Mouse (Mus musculus) gastrocnemius, adult 18-20 months (tissue): ENCODE data around the gene Wbp2nl. TPM values are rescaled to one million over a fixed set of nuclear protein-coding genes. Genes with fewer than 3 reads are reported as not detected.

Experiments used
- DNase-seq: peaks from one replicate; pipeline ENCODE4 v3.0.0; 2021; ENCODE audit warnings: low spot score
- long read RNA-seq, 2 experiments: library from polyadenylated mRNA; stranded (forward); transcript quantifications; one replicate each; pipeline ENCODE4 v2.0.0; 2021
- total RNA-seq, 2 experiments: library from RNA; stranded (reverse); gene quantifications; 2 replicates each; pipeline ENCODE4 v1.2.3; 2021

Wbp2nl gene
- total RNA-seq: not detected
- long read RNA-seq, experiment 1: 0 reads
- long read RNA-seq, experiment 2: 0 reads

DNA sequence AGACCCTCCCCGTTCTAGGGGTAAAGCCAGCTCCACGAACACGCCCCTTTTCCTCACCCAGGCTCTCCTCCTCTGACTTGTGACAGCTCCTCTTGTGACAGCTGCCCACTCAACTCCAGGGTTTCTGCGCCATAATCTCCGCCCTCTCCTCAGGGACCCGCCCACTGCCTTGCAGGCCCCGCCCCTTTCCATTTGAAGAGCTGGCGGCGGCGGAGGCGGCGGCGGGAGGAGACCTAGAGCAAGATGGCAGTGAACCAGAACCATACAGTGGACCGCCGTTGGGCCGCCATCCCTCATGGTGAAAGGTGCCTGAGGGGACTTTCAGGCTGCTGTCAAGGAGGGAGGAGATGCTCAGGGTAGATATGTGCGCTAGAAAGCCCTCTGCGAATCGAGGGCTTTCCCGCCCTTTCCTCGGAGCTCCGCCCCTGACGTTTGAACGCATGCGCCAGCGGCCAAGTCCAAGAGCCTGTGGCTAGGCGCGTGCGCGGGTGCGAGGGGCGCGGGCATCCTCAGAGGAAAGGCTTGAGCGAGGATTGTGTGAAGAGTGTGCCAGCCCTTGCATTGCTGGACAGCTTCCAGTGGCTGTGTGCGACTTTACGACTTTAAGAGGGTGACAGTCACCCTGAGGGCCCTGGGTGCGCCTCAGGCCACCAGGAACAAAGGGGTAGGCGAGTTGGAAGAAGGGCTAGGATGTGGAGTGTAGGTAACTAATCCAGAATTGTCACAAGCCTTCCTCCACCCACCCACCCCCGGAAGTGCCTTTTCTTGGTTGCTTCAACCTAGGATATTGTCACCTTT is at the start of gene Wbp2nl:
Gene Wbp2nl (plus strand): TSS at position 191 of the 798 bp plus-strand sequence.
- no peak for DNase-seq

- no peak for DNase-seq
Measured at GRCm38 (mm10) chr15:82251579-82251978, 47.2 kb upstream of the Wbp2nl start.

GRCm38 (mm10) chr15:82252097-82252496 is 46.7 kb upstream of the Wbp2nl start, which contains the start of gene 1500009C09Rik:
Gene 1500009C09Rik, plus strand, starts transcription at chr15:82252397.
- DNase-seq: no peak

- no peak for DNase-seq
Measured at GRCm38 (mm10) chr15:82255248-82255647, 43.5 kb upstream of the Wbp2nl start.

- DNase-seq: no peak
Measured at GRCm38 (mm10) chr15:82255944-82256383, 42.8 kb upstream of the Wbp2nl start.

DNA sequence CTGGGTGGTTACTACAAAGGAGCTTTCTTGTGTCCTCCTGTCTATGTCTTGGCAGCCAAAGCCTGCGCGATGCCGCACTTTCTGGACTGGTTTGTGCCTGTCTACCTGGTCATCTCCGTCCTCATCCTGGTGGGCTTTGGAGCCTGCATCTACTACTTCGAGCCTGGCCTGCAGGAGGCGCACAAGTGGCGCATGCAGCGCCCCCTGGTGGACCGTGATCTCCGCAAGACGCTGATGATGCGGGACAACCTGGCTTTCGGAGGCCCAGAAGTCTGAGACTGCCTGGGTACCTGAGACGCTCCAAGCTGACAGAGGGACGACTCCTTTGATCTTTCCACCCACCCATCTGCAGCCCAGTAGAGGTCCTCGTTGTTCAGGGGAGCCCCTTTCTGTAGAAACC is 39.2 kb upstream of the Wbp2nl start:
- peak; percentile 33 for DNase-seq

DNA sequence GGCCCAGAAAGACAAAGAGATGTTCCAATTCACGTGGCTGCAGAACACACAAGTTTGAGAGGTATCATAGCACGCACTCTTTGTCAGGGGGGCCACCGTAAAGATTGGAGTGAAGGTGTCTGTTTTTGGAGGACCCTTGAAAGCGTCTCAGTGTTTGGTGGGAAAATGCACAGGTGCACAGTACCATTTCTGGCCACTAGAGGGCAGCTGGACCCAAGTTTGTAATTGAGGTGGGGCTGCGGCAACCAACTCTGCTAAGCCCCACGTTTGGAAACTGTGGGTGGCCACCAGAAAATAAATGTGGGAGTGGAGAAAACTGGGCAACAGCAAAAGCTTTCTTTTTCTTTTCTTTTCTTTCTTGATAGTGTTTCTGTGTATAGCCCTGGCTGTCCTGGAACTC is 32.4 kb upstream of the Wbp2nl start:
- DNase-seq: peak; percentile 58

DNA sequence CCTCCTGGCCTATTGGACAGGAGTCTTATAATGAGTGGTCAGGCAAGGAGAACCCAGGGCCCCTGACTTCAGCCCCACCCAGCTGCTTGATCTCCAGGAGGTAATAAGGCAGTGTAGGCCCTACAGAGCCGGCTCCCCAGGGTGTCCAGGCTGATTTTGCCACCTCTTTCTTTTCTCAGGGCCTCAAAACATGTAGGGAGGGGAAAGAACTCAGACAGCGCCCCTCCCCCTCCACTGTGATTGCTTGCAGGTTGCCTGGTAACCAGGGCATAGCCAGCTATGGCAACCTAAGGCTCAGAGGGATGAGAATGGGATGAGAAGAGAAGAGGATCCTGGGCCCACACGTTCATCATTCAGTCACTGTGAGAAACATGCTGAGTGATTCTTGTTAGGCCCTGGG is 30.6 kb upstream of the Wbp2nl start:
- DNase-seq: no peak

- no peak for DNase-seq
Measured at GRCm38 (mm10) chr15:82268783-82269182, 30.0 kb upstream of the Wbp2nl start.

- DNase-seq: peak; percentile 37
Measured at GRCm38 (mm10) chr15:82271201-82271600, 27.6 kb upstream of the Wbp2nl start.

GRCm38 (mm10) chr15:82272295-82272694 is 26.5 kb upstream of the Wbp2nl start:
- DNase-seq: no peak

GRCm38 (mm10) chr15:82274593-82274926 is 24.2 kb upstream of the Wbp2nl start, which contains the start of gene Sept3:
Gene Sept3, plus strand, starts transcription at chr15:82274893.
- no peak for DNase-seq

GRCm38 (mm10) chr15:82274927-82275901 is 23.5 kb upstream of the Wbp2nl start:
- DNase-seq: no peak

GRCm38 (mm10) chr15:82277591-82277990 is 21.2 kb upstream of the Wbp2nl start:
- no peak for DNase-seq

DNA sequence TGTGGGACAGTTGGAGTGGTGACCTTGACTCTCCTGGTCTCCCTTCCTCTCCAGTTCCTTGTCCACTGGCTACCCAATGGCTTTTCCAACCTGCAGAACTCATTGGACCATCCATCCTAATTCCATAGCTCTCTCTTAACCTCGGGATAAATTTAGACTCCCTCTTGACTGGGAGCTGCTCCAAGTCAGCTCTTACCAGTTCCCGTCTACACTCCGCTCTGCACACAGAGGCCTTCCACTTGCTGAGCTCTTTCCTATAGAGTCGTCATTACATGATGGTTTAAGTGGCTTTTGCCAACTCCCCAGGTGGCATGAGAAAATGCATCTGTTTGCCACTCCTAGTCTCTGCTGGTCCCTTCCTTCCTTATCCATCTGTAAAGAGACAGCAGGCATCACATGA is 18.1 kb upstream of the Wbp2nl start:
- DNase-seq: no peak

GRCm38 (mm10) chr15:82286157-82286556 is 12.6 kb upstream of the Wbp2nl start:
- DNase-seq: no peak

DNA sequence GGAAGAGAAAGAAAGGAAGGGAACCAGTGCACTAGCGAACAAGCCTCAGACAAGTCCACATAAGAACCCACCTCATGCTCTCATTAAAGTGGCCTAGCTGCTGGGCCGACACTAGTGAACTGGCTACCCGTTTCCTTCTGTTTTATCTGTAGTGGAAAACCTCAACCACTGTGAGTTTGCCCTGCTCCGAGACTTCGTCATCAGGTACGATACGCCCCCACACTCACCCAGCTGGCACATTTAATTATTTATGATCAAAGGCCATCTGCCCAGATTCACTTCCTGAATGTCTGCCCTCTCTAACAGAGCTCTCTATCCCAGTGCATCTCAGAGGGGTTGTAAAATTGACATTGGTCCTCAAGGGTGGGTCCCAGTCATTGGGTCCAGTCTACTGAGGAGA is 8.5 kb upstream of the Wbp2nl start:
- DNase-seq: no peak

- no peak for DNase-seq
Measured at GRCm38 (mm10) chr15:82292851-82293250, 5.9 kb upstream of the Wbp2nl start.

DNA sequence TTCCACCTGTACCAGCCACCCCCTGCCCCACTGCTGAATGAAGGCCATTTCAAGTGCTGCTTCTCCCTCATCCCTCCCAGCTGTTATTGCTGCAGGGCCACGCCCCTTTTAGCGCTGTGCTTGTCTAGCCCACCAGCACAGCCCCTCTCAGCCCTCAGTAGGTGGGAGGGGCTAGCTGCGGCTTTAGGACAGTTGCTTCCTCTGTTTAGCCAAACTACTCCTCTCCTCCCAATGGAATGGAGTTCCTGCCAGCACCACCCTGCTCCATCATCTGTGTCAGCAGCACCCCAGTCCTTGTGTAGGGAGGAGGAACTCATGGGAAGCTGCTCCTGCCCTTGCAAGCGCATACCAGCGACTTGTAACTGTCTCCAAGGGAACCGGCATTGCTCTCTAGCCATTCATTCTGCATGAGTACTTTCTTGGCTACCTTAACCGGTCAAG is 5.5 kb upstream of the Wbp2nl start:
- no peak for DNase-seq

DNA sequence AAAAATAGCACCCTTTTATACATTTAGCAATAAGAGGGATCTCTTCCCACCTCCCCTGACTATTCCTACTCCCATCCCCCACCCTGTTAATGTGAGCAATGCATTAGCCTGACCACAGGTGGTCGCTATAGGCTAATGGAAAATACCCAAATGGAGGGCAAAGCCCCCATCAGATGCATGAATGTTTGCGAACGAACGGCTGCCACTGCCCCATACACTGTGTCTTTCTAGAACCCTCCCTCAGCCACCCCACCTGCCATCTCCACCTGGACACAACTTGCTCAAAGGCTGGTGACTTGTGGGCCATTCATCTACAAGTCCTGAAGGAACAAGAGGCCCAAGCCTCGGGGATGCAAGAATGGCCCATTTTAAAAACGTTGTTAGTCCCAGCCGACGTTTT is 4.7 kb upstream of the Wbp2nl start:
- DNase-seq: no peak

DNA sequence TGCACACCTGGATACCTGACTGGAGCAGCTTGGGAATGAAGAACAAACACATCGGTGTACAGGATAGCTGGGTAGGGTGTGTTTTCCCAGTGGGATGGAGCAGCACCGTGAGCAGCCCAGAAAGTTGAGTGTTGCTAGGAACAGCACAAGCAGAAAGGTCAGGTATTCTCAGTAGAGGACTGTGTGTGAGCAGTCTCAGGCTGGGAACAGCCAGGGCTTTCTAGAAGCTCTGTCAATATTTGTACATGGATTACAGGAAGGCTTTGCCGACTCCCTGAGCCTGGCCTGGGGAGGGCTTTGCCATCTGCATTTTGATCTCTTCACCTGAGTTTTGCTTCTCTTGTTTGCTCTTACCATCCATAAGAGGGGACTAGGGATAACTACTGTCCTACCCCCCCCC is 8.4 kb downstream of the Wbp2nl start:
- no peak for DNase-seq

DNA sequence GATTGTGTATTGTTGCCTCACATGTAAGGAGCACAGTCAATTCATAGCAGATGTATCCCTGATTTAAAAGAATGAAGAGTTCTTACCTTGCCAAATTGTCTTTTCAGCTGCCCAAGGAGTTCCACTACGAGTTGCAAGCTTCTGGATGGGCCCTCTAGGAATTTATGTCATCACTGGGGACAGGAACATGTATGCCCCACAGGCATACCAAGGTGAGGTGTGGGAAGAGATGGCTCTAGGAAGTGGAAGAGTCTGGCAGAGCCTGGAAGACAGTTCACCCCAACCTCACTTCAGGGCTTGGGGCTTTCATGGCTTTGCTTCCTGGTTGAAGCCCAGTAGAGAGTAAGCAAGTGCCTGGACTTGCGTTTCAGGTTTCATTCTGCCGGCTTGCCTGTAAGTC is 9.7 kb downstream of the Wbp2nl start:
- no peak for DNase-seq
